Mouse (Mus musculus): ENCODE measurements around the gene Usf1.

DNA sequence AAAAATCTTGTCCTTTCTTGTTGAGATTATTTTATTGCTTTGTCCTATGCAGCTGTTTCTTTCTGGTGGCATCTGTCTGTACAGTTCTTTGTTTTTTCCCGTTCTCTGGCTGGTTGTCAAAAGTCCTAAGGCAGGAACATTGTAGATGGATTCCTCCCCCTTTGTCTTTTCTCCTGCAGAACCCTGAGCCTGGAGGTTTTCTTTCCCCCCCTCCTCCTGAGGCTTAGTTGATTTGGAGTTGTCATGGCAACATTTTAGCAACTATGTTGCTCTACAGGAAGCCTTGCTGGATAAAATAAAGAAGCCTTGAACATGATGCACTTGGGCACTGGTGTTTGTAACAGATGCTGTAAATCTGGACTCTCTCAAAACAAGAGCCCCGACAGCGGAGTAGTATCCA lies 1.3 kb downstream of the Usf1 start:
- TF ChIP-seq CTCF (IDR thresholded peaks at IDR 0.05; ENCODE audit: extremely low read depth, insufficient read depth, low read length) (no peak), POLR2A (IDR thresholded peaks at IDR 0.05; ENCODE audit: extremely low read depth, insufficient read depth, low read length) (no peak)
